Mouse (Mus musculus) stomach, postnatal 0 days (tissue): ENCODE measurements around the gene Dock4. TPM values are rescaled to one million over a fixed set of nuclear protein-coding genes. Genes with fewer than 3 reads are reported as not detected.
A peak's percentile ranks its signal among the peaks of the same experiment; 100 is the strongest.
"Not testable (repeated sequence)": the region's sequence is repeated elsewhere in the genome, so short reads cannot be mapped to it uniquely, and the experiment has no call there.

ENCODE experiments used
- ATAC-seq: fragments of 200-750 bp; cut with Nextera tagmentation; 2 replicates; pipeline ENCODE4 v1.8.0; 2017; ENCODE audit not compliant: low FRiP score, low TSS enrichment
- DNase-seq: peaks from one replicate; pipeline ENCODE4 v3.0.0-alpha.2; 2016; ENCODE audit warnings: low spot score
- H3K27ac ChIP-seq: fragments of 300-500 bp; sonication (generic); replicated peaks from 2 replicates; pipeline ENCODE4 v1.5.1; 2014; ENCODE audit warnings: mild to moderate bottlenecking, control low read depth
- H3K27me3 ChIP-seq: fragments of 300-500 bp; sonication (generic); 2 replicates; pipeline ENCODE4 v1.6.1; 2014; ENCODE audit warnings: low read length; ENCODE audit not compliant: control insufficient read depth, insufficient read depth
- H3K36me3 ChIP-seq: fragments of 300-500 bp; sonication (generic); 2 replicates; pipeline ENCODE4 v1.6.1; 2014; ENCODE audit warnings: low read length, mixed read lengths; ENCODE audit not compliant: control insufficient read depth, insufficient read depth
- H3K4me1 ChIP-seq: fragments of 300-500 bp; sonication (generic); replicated peaks from 2 replicates; pipeline ENCODE4 v1.6.1; 2014; ENCODE audit warnings: antibody characterized with exemption; ENCODE audit not compliant: control insufficient read depth, insufficient read depth
- H3K4me2 ChIP-seq: fragments of 300-500 bp; sonication (generic); replicated peaks from 2 replicates; pipeline ENCODE4 v1.6.1; 2014; ENCODE audit warnings: low read depth, mild to moderate bottlenecking, control low read depth, moderate library complexity
- H3K4me3 ChIP-seq: fragments of 300-500 bp; sonication (generic); 2 replicates; pipeline ENCODE4 v1.5.1; 2014; ENCODE audit warnings: low read depth, low read length, control low read depth
- H3K9ac ChIP-seq: fragments of 300-500 bp; sonication (generic); 2 replicates; pipeline ENCODE4 v1.6.1; 2014; ENCODE audit warnings: mild to moderate bottlenecking, low read length, control low read depth, mixed read lengths
- H3K9me3 ChIP-seq: fragments of 300-500 bp; sonication (generic); 2 replicates; pipeline ENCODE4 v1.6.1; 2016; ENCODE audit warnings: low read length; ENCODE audit not compliant: control insufficient read depth
- CTCF ChIP-seq: IDR thresholded peaks from 2 replicates; pipeline ENCODE4 v1.5.1; 2016; ENCODE audit warnings: antibody characterized with exemption, low read depth, mild to moderate bottlenecking, moderate library complexity
- EP300 ChIP-seq: optimal IDR thresholded peaks from 2 replicates; pipeline ENCODE3; 2016; ENCODE audit warnings: antibody characterized with exemption
- WGBS: fragments of 180-500 bp; shearing (Covaris S2); extraction: QIAGEN DNeasy Blood & Tissue Kit; methylation state at CpG from one replicate; pipeline ENCODE4 v1.1.7; 2014; 5-methylcytosine and 5-hydroxymethylcytosine counted together
- polyA plus RNA-seq: library from polyadenylated mRNA; unstranded; fragments of >200 nt; fragmentation: Nextera tagmentation; extraction: Ambion mirVana; gene quantifications from 2 replicates; pipeline ENCODE4 v1.2.1, GENCODE M21; 2015

Dock4 gene
- polyA plus RNA-seq, 1 experiment from 2014 or later, result 3.1 TPM

DNA sequence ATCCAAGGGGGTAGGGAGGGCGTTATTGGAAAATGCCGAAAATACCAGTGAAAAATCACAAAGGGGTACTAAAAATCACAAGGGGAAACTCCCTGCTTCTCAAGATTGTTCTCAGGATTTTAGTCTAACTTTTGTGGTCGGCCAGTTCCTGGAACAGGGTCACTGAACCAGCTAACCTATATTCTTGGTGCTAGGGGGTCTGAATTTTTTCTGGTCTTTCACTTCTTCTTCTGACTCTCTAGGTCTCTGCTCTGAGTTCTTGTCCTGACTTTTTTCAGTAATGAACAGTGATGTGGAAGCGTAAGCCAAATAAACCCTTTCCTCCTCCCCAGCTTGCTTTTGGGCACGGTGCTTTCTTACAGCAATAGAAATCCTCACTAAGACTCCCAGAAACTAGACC, 424.6 kb downstream of the Dock4 start:
- Histone ChIP-seq H3K4me3 (no peak overlapping the region), H3K27me3 (no peaks in the 10 kb centered on the region), H3K9me3 (no peaks in the 10 kb centered on the region), H3K27ac (no peak overlapping the region), H3K36me3 (no peaks in the 10 kb centered on the region), H3K4me1 (no peaks in the 10 kb centered on the region), H3K4me2 (no peak overlapping the region), H3K9ac (no peak overlapping the region)
- TF ChIP-seq EP300 (no peak), CTCF (no peak)
- ATAC-seq (no peak), DNase-seq (no peak)
- 94% methylated on average over 5 of the region's 5 CpGs for WGBS

DNA sequence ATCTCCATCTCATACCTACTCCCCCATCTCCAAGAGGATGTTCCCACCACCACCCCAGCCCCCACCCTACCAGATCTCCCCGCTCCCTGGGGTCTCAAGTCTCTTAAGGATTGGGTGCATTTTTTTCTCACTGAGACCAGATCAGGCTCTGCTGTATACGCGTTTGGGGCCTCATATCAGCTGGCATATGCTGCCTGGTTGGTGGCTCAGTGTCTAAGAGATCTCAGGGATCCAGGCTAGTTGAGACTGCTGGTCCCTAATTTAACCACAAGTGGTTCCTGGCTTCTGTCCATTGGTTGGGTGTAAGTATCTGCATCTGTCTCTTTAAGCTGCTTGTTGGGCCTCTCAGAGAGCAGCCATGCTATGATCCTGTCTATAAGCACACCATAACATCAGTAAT, 427.0 kb downstream of the Dock4 start:
- Histone ChIP-seq H3K27me3 (no peaks in the 10 kb centered on the region), H3K36me3 (no peaks in the 10 kb centered on the region), H3K4me2 (no peak overlapping the region), H3K4me1 (no peaks in the 10 kb centered on the region), H3K9me3 (no peaks in the 10 kb centered on the region), H3K4me3 (no peak overlapping the region), H3K9ac (no peak overlapping the region), H3K27ac (no peak overlapping the region)
- TF ChIP-seq CTCF (no peak), EP300 (no peak)
- WGBS, result 99% methylated on average over 3 of the region's 3 CpGs
- DNase-seq (no peak), ATAC-seq (no peak)

DNA sequence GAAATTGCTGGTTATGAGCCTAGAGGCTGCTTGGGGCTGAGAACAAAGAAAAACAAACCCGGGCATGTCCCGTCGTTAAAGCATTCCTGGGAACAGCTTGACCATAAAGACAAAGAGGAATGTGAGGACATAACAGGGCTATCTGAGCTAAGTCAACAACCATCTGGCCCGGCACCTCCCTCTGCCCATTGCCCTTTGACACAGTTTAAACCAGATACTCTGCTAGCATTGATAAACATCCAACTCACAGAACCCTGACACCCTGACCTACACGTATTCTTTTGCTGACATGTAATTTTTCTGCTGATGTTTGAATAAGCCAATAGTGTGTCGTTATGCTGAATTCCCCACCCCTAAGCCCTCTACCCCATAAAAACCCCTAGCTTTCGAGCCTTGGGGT, 427.5 kb downstream of the Dock4 start:
- H3K4me2 ChIP-seq, H3K27ac ChIP-seq, H3K4me3 ChIP-seq, ATAC-seq, H3K4me1 ChIP-seq, H3K36me3 ChIP-seq, DNase-seq, H3K9me3 ChIP-seq, H3K27me3 ChIP-seq, H3K9ac ChIP-seq: not testable (repeated sequence)
- 63% methylated on average over 7 of the region's 7 CpGs for WGBS

DNA sequence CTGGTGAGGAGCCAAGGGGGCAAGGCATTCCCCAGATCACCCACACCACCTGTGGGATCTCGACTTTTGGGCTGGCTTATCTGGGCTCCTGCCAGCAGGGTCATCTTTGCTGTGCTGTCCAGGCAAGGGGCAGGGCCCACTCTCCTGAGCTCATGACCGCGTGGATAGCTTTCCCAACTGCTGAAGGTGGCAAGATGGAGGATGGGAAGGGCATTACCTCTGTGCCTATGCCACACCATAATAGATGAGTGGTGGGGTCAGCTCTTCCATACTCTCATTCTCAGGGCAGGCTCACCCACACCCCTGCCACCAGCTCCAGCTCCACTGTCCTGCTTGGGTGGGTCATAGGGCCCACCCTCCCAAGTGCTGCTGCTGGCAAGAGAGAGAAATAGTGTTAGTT, 439.2 kb downstream of the Dock4 start:
- 74% methylated on average over 3 of the region's 3 CpGs for WGBS
- no peak for DNase-seq
- H3K4me1 ChIP-seq, result no peaks in the 10 kb centered on the region
- ATAC-seq, result no peak
- H3K4me2 ChIP-seq, result no peak overlapping the region
- H3K27me3 ChIP-seq, result no peaks in the 10 kb centered on the region
- no peaks in the 10 kb centered on the region for H3K36me3 ChIP-seq
- TF ChIP-seq EP300 (no peak), CTCF (no peak)
- no peak overlapping the region for H3K27ac ChIP-seq
- no peaks in the 10 kb centered on the region for H3K9me3 ChIP-seq
- no peak overlapping the region for H3K9ac ChIP-seq
- H3K4me3 ChIP-seq, result no peak overlapping the region

DNA sequence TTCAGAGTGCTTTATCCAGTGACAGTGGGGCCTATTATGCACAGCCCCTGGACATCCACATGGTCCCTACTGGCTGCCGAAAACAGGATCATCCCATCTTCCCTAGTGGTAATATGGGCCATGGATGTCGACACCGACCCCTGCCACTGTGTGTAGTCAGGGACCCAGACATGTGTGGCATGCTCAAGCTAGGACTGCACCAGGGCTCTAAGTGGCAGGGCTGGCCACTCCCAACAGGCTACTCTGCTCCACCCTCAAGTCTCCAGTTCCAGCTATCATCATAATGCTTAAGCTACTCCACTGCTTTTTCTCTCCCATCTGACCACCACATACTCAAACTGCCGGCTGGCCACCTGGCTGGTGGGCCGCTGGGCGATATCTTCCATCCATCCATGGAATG, 439.6 kb downstream of the Dock4 start:
- H3K9me3 ChIP-seq, result no peaks in the 10 kb centered on the region

DNA sequence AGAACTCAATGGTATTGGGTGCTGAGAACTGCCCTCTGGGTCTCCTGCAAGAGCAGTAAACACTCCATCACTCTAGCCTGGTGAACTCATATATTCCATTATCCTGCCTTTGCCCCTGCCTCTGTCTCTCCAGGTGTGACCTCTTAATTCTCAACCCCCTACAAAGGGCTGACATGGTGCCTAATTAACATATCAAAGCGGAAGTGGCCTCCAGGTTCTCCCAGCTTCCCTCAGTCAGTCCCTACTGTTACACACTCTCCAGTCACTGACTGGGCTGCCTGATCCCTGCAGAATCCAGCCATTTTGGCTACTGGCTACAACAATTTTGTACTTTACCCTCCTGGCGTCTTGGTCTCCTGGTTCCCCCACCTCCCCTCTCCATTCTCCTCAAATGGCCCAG, 441.7 kb downstream of the Dock4 start:
- TF ChIP-seq CTCF (no peak), EP300 (no peak)
- Histone ChIP-seq H3K9ac (no peak overlapping the region), H3K36me3 (no peaks in the 10 kb centered on the region), H3K4me2 (no peak overlapping the region), H3K4me1 (no peaks in the 10 kb centered on the region), H3K4me3 (no peak overlapping the region), H3K9me3 (no peaks in the 10 kb centered on the region), H3K27me3 (no peaks in the 10 kb centered on the region), H3K27ac (0 out of 2 replicates have a peak overlapping the region, but pooled peaks have one; percentile 13)
- WGBS, result 79% methylated on average over 2 of the region's 2 CpGs
- DNase-seq (no peak), ATAC-seq (no peak)

More for the DNA sequence above, 439.6 kb downstream of the Dock4 start:
- no peak overlapping the region for H3K4me3 ChIP-seq
- WGBS, result 95% methylated on average over 6 of the region's 6 CpGs
- DNase-seq, result no peak
- no peak overlapping the region for H3K9ac ChIP-seq
- H3K36me3 ChIP-seq, result no peaks in the 10 kb centered on the region
- H3K27me3 ChIP-seq, result no peaks in the 10 kb centered on the region
- no peak for ATAC-seq
- no peaks in the 10 kb centered on the region for H3K4me1 ChIP-seq
- no peak overlapping the region for H3K4me2 ChIP-seq
- no peak overlapping the region for H3K27ac ChIP-seq
- no peak for TF ChIP-seq EP300
- no peak for TF ChIP-seq CTCF
